Mouse (Mus musculus) spleen, adult 2 months (tissue): ENCODE measurements at regions not wholly inside any gene's neighbourhood (a gene's known extent, or its start where the extent isn't known, plus 50 kb on each side); places are given as distances from the start of the nearest gene placed in this dataset.

Experiments
- CTCF ChIP-seq: fragments of 200-500 bp; IDR thresholded peaks from 2 replicates; pipeline ENCODE4 v1.5.1; 2011; ENCODE audit warnings: mild to moderate bottlenecking, inconsistent platforms; ENCODE audit not compliant: insufficient read depth, insufficient read length, insufficient replicate concordance; ENCODE audit errors: extremely low read depth
- POLR2A ChIP-seq: fragments of 200-500 bp; IDR thresholded peaks from 2 replicates; pipeline ENCODE4 v1.6.1; 2011; ENCODE audit warnings: low read depth, low read length, inconsistent platforms

DNA sequence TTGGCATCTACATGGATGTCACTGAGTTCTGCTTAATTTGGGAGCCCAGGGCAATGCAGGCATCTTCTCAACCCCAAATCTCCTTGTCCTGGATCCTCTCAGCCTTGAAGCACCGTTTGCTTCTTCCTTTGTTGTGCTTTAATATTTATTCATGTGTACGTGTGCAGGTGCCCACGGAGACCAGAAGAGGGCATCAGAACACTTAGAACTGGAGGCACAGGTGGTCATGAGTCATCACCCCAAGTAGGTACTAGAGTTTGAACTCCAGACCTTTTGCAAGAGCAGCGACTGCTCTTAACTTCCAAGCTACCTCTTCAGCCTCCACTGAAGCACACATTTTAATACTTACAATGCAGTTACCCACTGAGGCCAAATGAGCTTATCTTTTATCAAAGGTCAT is 403.0 kb upstream of the Slc35b3 start:
- TF ChIP-seq CTCF: no peak
- TF ChIP-seq POLR2A: no peak
